Mouse (Mus musculus): ENCODE data around the gene Ldha.

GRCm38 (mm10) chr7:46845978-46846485 lies 4.8 kb downstream of the Ldha start:
- TF ChIP-seq POLR2A (IDR thresholded peaks at IDR 0.05; ENCODE audit: borderline replicate concordance, control insufficient read depth, low read depth, low read length) (peak; percentile 61; the same call in 1 of the 2 replicates), CTCF (IDR thresholded peaks at IDR 0.05; ENCODE audit: control insufficient read depth, insufficient read depth, low read length) (no peak)

Measured in bone marrow, adult 2 months (tissue).